Mouse (Mus musculus) embryonic facial prominence, embryonic 15.5 days (tissue): ENCODE measurements around the gene 4930523C07Rik. TPM values are rescaled to one million over a fixed set of nuclear protein-coding genes. Genes with fewer than 3 reads are reported as not detected.

Experiments used
- ATAC-seq: fragments of 200-750 bp; cut with Nextera tagmentation; 2 replicates; pipeline ENCODE4 v1.8.0; 2017; ENCODE audit warnings: low read depth, moderate TSS enrichment; ENCODE audit not compliant: insufficient number of reproducible peaks, low FRiP score, low TSS enrichment
- H3K27ac ChIP-seq: fragments of 300-500 bp; sonication (generic); replicated peaks from 2 replicates; pipeline ENCODE4 v1.5.1; 2015; ENCODE audit warnings: mild to moderate bottlenecking, inconsistent platforms
- H3K27me3 ChIP-seq: fragments of 300-500 bp; sonication (generic); 2 replicates; pipeline ENCODE4 v1.6.1; 2015; ENCODE audit warnings: inconsistent platforms
- H3K36me3 ChIP-seq: fragments of 300-500 bp; sonication (generic); 2 replicates; pipeline ENCODE4 v1.6.1; 2015; ENCODE audit warnings: mild to moderate bottlenecking, inconsistent platforms
- H3K4me1 ChIP-seq: fragments of 300-500 bp; sonication (generic); 2 replicates; pipeline ENCODE4 v1.6.1; 2015; ENCODE audit warnings: inconsistent platforms
- H3K4me2 ChIP-seq: fragments of 300-500 bp; sonication (generic); replicated peaks from 2 replicates; pipeline ENCODE4 v1.6.1; 2015; ENCODE audit warnings: mild to moderate bottlenecking, inconsistent platforms
- H3K4me3 ChIP-seq: fragments of 300-500 bp; sonication (generic); replicated peaks from 2 replicates; pipeline ENCODE4 v1.5.1; 2015; ENCODE audit warnings: mild to moderate bottlenecking, inconsistent platforms
- H3K9ac ChIP-seq: fragments of 300-500 bp; sonication (generic); 2 replicates; pipeline ENCODE4 v1.6.1; 2015; ENCODE audit warnings: inconsistent platforms
- H3K9me3 ChIP-seq: fragments of 300-500 bp; sonication (generic); replicated peaks from 2 replicates; pipeline ENCODE4 v1.6.1; 2016; ENCODE audit warnings: inconsistent platforms
- WGBS: fragments of 180-500 bp; shearing (Covaris S2); methylation state at CpG from one replicate; pipeline ENCODE4 v1.1.7; 2015; 5-methylcytosine and 5-hydroxymethylcytosine counted together
- polyA plus RNA-seq: library from polyadenylated mRNA; unstranded; fragments of >200 nt; fragmentation: Nextera tagmentation; extraction: Ambion mirVana; gene quantifications from 2 replicates; pipeline ENCODE4 v1.2.1, GENCODE M21; 2015

Gene 4930523C07Rik
- polyA plus RNA-seq, 1 experiment from 2014 or later: 15.7 TPM

GRCm38 (mm10) chr1:160061725-160062366 lies 17.7 kb downstream of the 4930523C07Rik start:
- H3K27ac ChIP-seq: no peak overlapping the region
- WGBS: 56% methylated on average over 3 of the region's 3 CpGs
- no peak for ATAC-seq

GRCm38 (mm10) chr1:160064547-160065144 lies 20.5 kb downstream of the 4930523C07Rik start:
- Histone ChIP-seq H3K4me1 (no peaks in the 10 kb centered on the region), H3K36me3 (no peaks in the 10 kb centered on the region), H3K27ac (no peak overlapping the region), H3K9me3 (0 out of 2 replicates have a peak, but pooled peaks cover 3% of the 10 kb centered on the region), H3K27me3 (no peaks in the 10 kb centered on the region), H3K4me2 (no peak overlapping the region), H3K9ac (no peak overlapping the region), H3K4me3 (no peak overlapping the region)
- 71% methylated on average over 7 of the region's 7 CpGs for WGBS
- no peak for ATAC-seq

More at GRCm38 (mm10) chr1:160061725-160062366, 17.7 kb downstream of the 4930523C07Rik start:
- no peak overlapping the region for H3K9ac ChIP-seq
- no peaks in the 10 kb centered on the region for H3K9me3 ChIP-seq
- H3K27me3 ChIP-seq: no peaks in the 10 kb centered on the region
- H3K4me2 ChIP-seq: no peak overlapping the region
- no peak overlapping the region for H3K4me3 ChIP-seq
- H3K36me3 ChIP-seq: no peaks in the 10 kb centered on the region
- no peaks in the 10 kb centered on the region for H3K4me1 ChIP-seq

- 53% methylated on average over 14 of the region's 14 CpGs for WGBS
- no peak overlapping the region for H3K4me3 ChIP-seq
- no peak overlapping the region for H3K27ac ChIP-seq
- no peak overlapping the region for H3K4me2 ChIP-seq
- no peaks in the 10 kb centered on the region for H3K9me3 ChIP-seq
- no peaks in the 10 kb centered on the region for H3K4me1 ChIP-seq
- H3K27me3 ChIP-seq: no peaks in the 10 kb centered on the region
- no peak overlapping the region for H3K9ac ChIP-seq
- no peaks in the 10 kb centered on the region for H3K36me3 ChIP-seq
- peak; percentile 55; the same call in 1 of the 2 replicates for ATAC-seq
Observed at GRCm38 (mm10) chr1:160078882-160079661, 34.9 kb downstream of the 4930523C07Rik start.

GRCm38 (mm10) chr1:160080800-160081436 lies 36.7 kb downstream of the 4930523C07Rik start:
- no peak overlapping the region for H3K27ac ChIP-seq
- no peak for ATAC-seq
- WGBS: 25% methylated on average over 2 of the region's 2 CpGs
- no peaks in the 10 kb centered on the region for H3K36me3 ChIP-seq
- H3K4me2 ChIP-seq: no peak overlapping the region
- H3K4me3 ChIP-seq: no peak overlapping the region
- H3K9ac ChIP-seq: no peak overlapping the region
- no peaks in the 10 kb centered on the region for H3K4me1 ChIP-seq
- H3K9me3 ChIP-seq: no peaks in the 10 kb centered on the region
- no peaks in the 10 kb centered on the region for H3K27me3 ChIP-seq

GRCm38 (mm10) chr1:160082647-160083046 lies 38.5 kb downstream of the 4930523C07Rik start:
- Histone ChIP-seq H3K36me3 (no peaks in the 10 kb centered on the region), H3K9ac (no peak overlapping the region), H3K9me3 (no peaks in the 10 kb centered on the region), H3K4me3 (no peak overlapping the region), H3K4me2 (no peak overlapping the region), H3K27ac (no peak overlapping the region), H3K27me3 (no peaks in the 10 kb centered on the region), H3K4me1 (no peaks in the 10 kb centered on the region)
- no peak for ATAC-seq
- 64% methylated on average over 1 of the region's 1 CpGs for WGBS

- no peak for ATAC-seq
- H3K4me1 ChIP-seq: no peaks in the 10 kb centered on the region
- H3K27ac ChIP-seq: no peak overlapping the region
- no peaks in the 10 kb centered on the region for H3K9me3 ChIP-seq
- 93% methylated on average over 1 of the region's 1 CpGs for WGBS
- no peak overlapping the region for H3K4me3 ChIP-seq
- no peak overlapping the region for H3K9ac ChIP-seq
- no peaks in the 10 kb centered on the region for H3K36me3 ChIP-seq
- no peaks in the 10 kb centered on the region for H3K27me3 ChIP-seq
- no peak overlapping the region for H3K4me2 ChIP-seq
Observed at GRCm38 (mm10) chr1:160084239-160084638, 40.1 kb downstream of the 4930523C07Rik start.

GRCm38 (mm10) chr1:160086651-160087050 lies 42.5 kb downstream of the 4930523C07Rik start:
- Histone ChIP-seq H3K36me3 (no peaks in the 10 kb centered on the region), H3K4me2 (no peak overlapping the region), H3K27me3 (no peaks in the 10 kb centered on the region), H3K4me1 (no peaks in the 10 kb centered on the region), H3K27ac (no peak overlapping the region), H3K4me3 (no peak overlapping the region), H3K9ac (no peak overlapping the region), H3K9me3 (no peaks in the 10 kb centered on the region)
- 55% methylated on average over 2 of the region's 2 CpGs for WGBS
- ATAC-seq: no peak

GRCm38 (mm10) chr1:160099659-160100302 lies 55.6 kb downstream of the 4930523C07Rik start:
- Histone ChIP-seq H3K4me1 (no peaks in the 10 kb centered on the region), H3K4me3 (no peak overlapping the region), H3K4me2 (no peak overlapping the region), H3K27ac (no peak overlapping the region), H3K36me3 (no peaks in the 10 kb centered on the region), H3K9ac (no peak overlapping the region), H3K9me3 (no peaks in the 10 kb centered on the region), H3K27me3 (no peaks in the 10 kb centered on the region)
- WGBS: 82% methylated on average over 5 of the region's 5 CpGs
- no peak for ATAC-seq

GRCm38 (mm10) chr1:160100996-160101395 lies 56.8 kb downstream of the 4930523C07Rik start:
- H3K4me1 ChIP-seq: no peaks in the 10 kb centered on the region
- H3K36me3 ChIP-seq: no peaks in the 10 kb centered on the region
- no peak overlapping the region for H3K4me2 ChIP-seq
- WGBS: 63% methylated on average over 5 of the region's 5 CpGs
- no peaks in the 10 kb centered on the region for H3K9me3 ChIP-seq
- no peak overlapping the region for H3K9ac ChIP-seq
- no peak for ATAC-seq
- H3K4me3 ChIP-seq: no peak overlapping the region
- H3K27ac ChIP-seq: no peak overlapping the region
- no peaks in the 10 kb centered on the region for H3K27me3 ChIP-seq

GRCm38 (mm10) chr1:160105426-160105825 lies 61.2 kb downstream of the 4930523C07Rik start:
- 86% methylated on average over 5 of the region's 5 CpGs for WGBS
- no peak overlapping the region for H3K27ac ChIP-seq
- no peak overlapping the region for H3K4me3 ChIP-seq
- H3K4me2 ChIP-seq: no peak overlapping the region
- no peaks in the 10 kb centered on the region for H3K27me3 ChIP-seq
- no peaks in the 10 kb centered on the region for H3K4me1 ChIP-seq
- H3K9me3 ChIP-seq: no peaks in the 10 kb centered on the region
- H3K9ac ChIP-seq: no peak overlapping the region
- H3K36me3 ChIP-seq: no peaks in the 10 kb centered on the region
- no peak for ATAC-seq

GRCm38 (mm10) chr1:160108604-160109003 lies 64.4 kb downstream of the 4930523C07Rik start:
- no peak for ATAC-seq

More at GRCm38 (mm10) chr1:160108604-160109003, 64.4 kb downstream of the 4930523C07Rik start:
- no peak overlapping the region for H3K9ac ChIP-seq
- no peaks in the 10 kb centered on the region for H3K9me3 ChIP-seq
- H3K4me1 ChIP-seq: no peaks in the 10 kb centered on the region
- H3K4me3 ChIP-seq: no peak overlapping the region
- H3K36me3 ChIP-seq: no peaks in the 10 kb centered on the region
- no peak overlapping the region for H3K27ac ChIP-seq
- H3K27me3 ChIP-seq: no peaks in the 10 kb centered on the region
- WGBS: 25% methylated on average over 2 of the region's 2 CpGs
- H3K4me2 ChIP-seq: no peak overlapping the region
